Mouse (Mus musculus) midbrain, embryonic 13.5 days (tissue): Measurements from ENCODE around the gene Fbxo4. TPM values are rescaled to one million over a fixed set of nuclear protein-coding genes. Genes with fewer than 3 reads are reported as not detected.

Experiments used
- ATAC-seq: fragments of 200-750 bp; cut with Nextera tagmentation; 2 replicates; pipeline ENCODE4 v1.8.0; 2017; ENCODE audit warnings: mild to moderate bottlenecking, moderate TSS enrichment, moderate library complexity
- H3K27ac ChIP-seq: fragments of 300-500 bp; sonication (generic); 2 replicates; pipeline ENCODE4 v1.5.1; 2015; ENCODE audit warnings: inconsistent platforms, mild to moderate bottlenecking, moderate library complexity
- H3K27me3 ChIP-seq: fragments of 300-500 bp; sonication (generic); 2 replicates; pipeline ENCODE4 v1.6.1; 2015; ENCODE audit warnings: mild to moderate bottlenecking, inconsistent platforms
- H3K36me3 ChIP-seq: fragments of 300-500 bp; sonication (generic); 2 replicates; pipeline ENCODE4 v1.6.1; 2015; ENCODE audit warnings: mild to moderate bottlenecking, inconsistent platforms
- H3K4me1 ChIP-seq: fragments of 300-500 bp; sonication (generic); replicated peaks from 2 replicates; pipeline ENCODE4 v1.6.1; 2015; ENCODE audit warnings: inconsistent platforms
- H3K4me2 ChIP-seq: fragments of 300-500 bp; sonication (generic); replicated peaks from 2 replicates; pipeline ENCODE4 v1.6.1; 2015; ENCODE audit warnings: moderate library complexity, mild to moderate bottlenecking, inconsistent platforms
- H3K4me3 ChIP-seq: fragments of 300-500 bp; sonication (generic); replicated peaks from 2 replicates; pipeline ENCODE4 v1.5.1; 2015; ENCODE audit warnings: mild to moderate bottlenecking, inconsistent platforms
- H3K9ac ChIP-seq: fragments of 300-500 bp; sonication (generic); replicated peaks from 2 replicates; pipeline ENCODE4 v1.6.1; 2015; ENCODE audit warnings: mild to moderate bottlenecking, inconsistent platforms
- H3K9me3 ChIP-seq: fragments of 300-500 bp; sonication (generic); 2 replicates; pipeline ENCODE4 v1.6.1; 2016; ENCODE audit warnings: mild to moderate bottlenecking, inconsistent platforms
- WGBS: fragments of 180-500 bp; shearing (Covaris S2); methylation state at CpG from one replicate; pipeline ENCODE4 v1.1.7; 2015; 5-methylcytosine and 5-hydroxymethylcytosine counted together
- polyA plus RNA-seq: library from polyadenylated mRNA; unstranded; fragments of >200 nt; fragmentation: Nextera tagmentation; extraction: Ambion mirVana; gene quantifications from 2 replicates; pipeline ENCODE4 v1.2.1, GENCODE M21; 2015

Fbxo4 gene
- polyA plus RNA-seq, result 6.3 and 7.3 TPM in 2 replicates

DNA sequence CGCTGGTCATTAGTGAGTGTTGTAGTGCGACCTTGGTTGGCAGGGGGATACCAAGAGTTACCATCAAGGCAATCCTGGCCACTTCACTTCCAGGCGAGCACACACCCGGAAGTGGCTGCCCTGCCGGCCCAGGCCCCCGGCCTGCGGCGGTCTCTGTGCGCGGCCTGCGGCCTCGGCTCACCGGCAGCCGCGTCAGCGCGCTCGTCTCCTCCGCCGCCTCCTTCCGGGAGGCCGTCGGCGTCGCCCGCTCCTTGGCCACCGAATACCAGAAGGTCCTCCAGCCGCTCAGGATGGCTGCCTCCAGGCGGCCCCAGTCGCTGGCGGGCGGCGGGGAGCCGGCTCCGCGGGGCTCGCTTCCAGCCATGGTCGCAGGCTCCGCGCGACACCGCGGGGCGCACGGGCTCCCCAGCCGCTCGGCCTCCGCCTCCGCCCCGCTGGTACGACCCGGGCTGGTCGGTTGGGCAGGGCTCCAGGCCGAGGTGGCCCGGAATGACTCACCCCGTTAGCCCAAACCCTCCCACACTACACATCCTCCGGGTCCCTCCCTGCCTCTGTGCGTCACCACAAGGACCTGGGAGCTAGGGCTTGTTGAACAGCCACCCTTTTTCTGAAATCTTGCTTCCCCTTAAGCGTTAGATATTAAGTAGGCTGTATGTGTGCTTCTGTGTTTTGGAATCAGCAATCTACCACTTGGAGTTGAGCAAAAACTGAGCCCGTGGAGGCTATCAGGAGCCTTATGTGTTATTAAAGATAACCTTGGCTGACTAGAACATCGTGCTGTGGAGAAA, at the start of gene Fbxo4:
Gene Fbxo4, minus strand, starts transcription at position 513 of the 788 bp plus-strand sequence.
- H3K4me2 ChIP-seq, result peak within 1 kb of the TSS; percentile 67
- ATAC-seq, result peak; percentile 97
- H3K27me3 ChIP-seq, result no peaks in the 10 kb centered on the region

GRCm38 (mm10) chr15:4028960-4029359, 49.6 kb upstream of the Fbxo4 start:
- peaks cover 16% of the 10 kb centered on the region for H3K4me1 ChIP-seq
- no peaks in the 10 kb centered on the region for H3K27me3 ChIP-seq
- H3K4me3 ChIP-seq, result no peak overlapping the region
- no peak overlapping the region for H3K9ac ChIP-seq
- no peak overlapping the region for H3K4me2 ChIP-seq
- no peaks in the 10 kb centered on the region for H3K36me3 ChIP-seq
- H3K9me3 ChIP-seq, result no peaks in the 10 kb centered on the region
- no peak overlapping the region for H3K27ac ChIP-seq
- no peak for ATAC-seq

More for the DNA sequence above, at the start of gene Fbxo4:
- 2% methylated on average over 61 of the region's 61 CpGs for WGBS
- Histone ChIP-seq H3K4me3 (peak within 1 kb of the TSS; percentile 68), H3K9me3 (no peaks in the 10 kb centered on the region), H3K36me3 (peaks cover 12% of the 10 kb centered on the region; the same call in 1 of the 2 replicates), H3K9ac (peak within 1 kb of the TSS; percentile 90), H3K27ac (peak within 1 kb of the TSS; percentile 95), H3K4me1 (peaks cover 7% of the 10 kb centered on the region; the same call in 1 of the 2 replicates)

DNA sequence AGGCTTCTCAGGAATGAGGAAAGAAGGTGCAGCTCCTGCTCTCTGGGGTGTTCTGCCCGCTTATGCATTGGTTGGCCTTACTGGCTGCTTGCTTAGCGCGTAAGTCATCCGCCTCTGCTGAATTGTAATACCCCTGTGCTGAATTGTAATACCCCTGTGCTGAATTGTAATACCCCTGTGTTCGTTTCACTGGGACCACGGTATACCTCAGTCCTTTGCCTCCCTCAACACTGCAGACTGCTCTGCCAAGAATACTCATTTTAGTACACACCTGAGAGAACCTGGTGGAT, 49.0 kb upstream of the Fbxo4 start:
- ATAC-seq, result no peak
- Histone ChIP-seq H3K27ac (no peak overlapping the region), H3K9ac (no peak overlapping the region), H3K4me1 (peaks cover 16% of the 10 kb centered on the region), H3K9me3 (no peaks in the 10 kb centered on the region), H3K4me3 (no peak overlapping the region), H3K4me2 (peak overlapping the region; percentile 67; the same call in 1 of the 2 replicates), H3K27me3 (no peaks in the 10 kb centered on the region), H3K36me3 (no peaks in the 10 kb centered on the region)
- 77% methylated on average over 6 of the region's 6 CpGs for whole genome bisulfite sequencing

- 11% methylated on average over 6 of the region's 6 CpGs for WGBS
- Histone ChIP-seq H3K4me1 (peaks cover 16% of the 10 kb centered on the region), H3K27ac (peak overlapping the region; percentile 96; the same call in 1 of the 2 replicates), H3K27me3 (no peaks in the 10 kb centered on the region), H3K36me3 (no peaks in the 10 kb centered on the region), H3K4me3 (peak overlapping the region; percentile 83), H3K4me2 (peak overlapping the region; percentile 67), H3K9ac (peak overlapping the region; percentile 89), H3K9me3 (no peaks in the 10 kb centered on the region)
- ATAC-seq, result no peak
Observed at GRCm38 (mm10) chr15:4027671-4028410, 48.5 kb upstream of the Fbxo4 start.

GRCm38 (mm10) chr15:4026831-4027584, 47.6 kb upstream of the Fbxo4 start:
- ATAC-seq, result peak; percentile 84
- Histone ChIP-seq H3K36me3 (no peaks in the 10 kb centered on the region), H3K4me1 (peaks cover 16% of the 10 kb centered on the region), H3K27ac (peak overlapping the region; percentile 96), H3K27me3 (no peaks in the 10 kb centered on the region), H3K4me3 (peak overlapping the region; percentile 83), H3K4me2 (peak overlapping the region; percentile 67), H3K9ac (peak overlapping the region; percentile 89), H3K9me3 (no peaks in the 10 kb centered on the region)
- WGBS, result under 1% methylated on average over 65 of the region's 65 CpGs

DNA sequence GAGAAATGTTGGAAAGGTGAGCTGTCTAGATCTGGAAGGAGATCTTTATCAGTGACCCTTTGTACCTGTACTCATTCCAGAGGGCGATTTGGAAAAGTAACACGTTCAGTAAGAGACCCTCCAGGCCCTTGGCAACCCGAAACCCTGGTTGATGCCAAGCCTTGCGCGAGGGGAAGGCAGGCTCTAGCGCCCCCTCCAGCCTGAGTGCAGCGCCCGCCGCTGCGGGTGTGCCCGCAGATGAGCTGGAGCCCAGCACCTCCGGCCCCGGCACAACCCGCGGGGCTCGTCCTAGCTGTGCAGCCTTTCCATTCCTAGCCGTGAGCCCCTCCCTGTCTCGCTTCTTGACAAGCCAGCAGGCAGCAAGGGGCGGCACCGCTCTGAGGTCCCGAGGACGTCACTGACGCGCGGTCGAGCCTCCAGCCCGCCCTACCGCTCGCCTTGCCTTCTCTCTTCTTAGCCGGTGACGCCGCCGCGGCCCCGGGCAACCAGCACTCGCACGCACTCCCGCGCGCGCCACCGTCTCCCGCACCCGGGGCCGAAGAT, 46.9 kb upstream of the Fbxo4 start, which contains the start of gene Oxct1:
Gene Oxct1, plus strand, starts transcription at position 153 of the 543 bp plus-strand sequence.
- Histone ChIP-seq H3K4me1 (peaks cover 16% of the 10 kb centered on the region), H3K4me2 (peak within 1 kb of the TSS; percentile 67), H3K36me3 (no peaks in the 10 kb centered on the region), H3K4me3 (peak within 1 kb of the TSS; percentile 83), H3K27ac (peak within 1 kb of the TSS; percentile 96), H3K9me3 (no peaks in the 10 kb centered on the region), H3K9ac (peak within 1 kb of the TSS; percentile 89), H3K27me3 (no peaks in the 10 kb centered on the region)
- ATAC-seq, result peak; percentile 97
- under 1% methylated on average over 45 of the region's 45 CpGs for WGBS

DNA sequence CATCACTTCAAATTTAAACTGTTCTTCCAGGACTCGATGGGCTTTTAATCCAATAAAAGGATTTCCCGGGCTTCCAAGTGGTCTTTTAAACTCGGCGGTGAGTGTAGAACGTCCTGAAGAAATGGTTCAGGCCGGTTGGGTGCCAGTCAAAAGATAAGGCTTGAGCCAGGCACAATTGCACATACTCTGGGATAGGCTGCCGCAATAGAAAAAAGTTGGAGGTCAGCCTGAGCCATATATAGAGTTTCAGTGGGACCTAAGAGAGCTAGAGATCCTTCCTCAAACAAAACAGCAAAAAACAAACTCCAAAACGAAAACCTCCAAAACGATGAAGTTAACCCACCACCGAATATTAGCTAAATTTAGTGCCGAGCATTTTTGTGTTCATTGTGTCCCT, 46.1 kb upstream of the Fbxo4 start:
- Histone ChIP-seq H3K27me3 (no peaks in the 10 kb centered on the region), H3K27ac (no peak overlapping the region), H3K4me2 (peak overlapping the region; percentile 67), H3K9me3 (no peaks in the 10 kb centered on the region), H3K4me3 (peak overlapping the region; percentile 83), H3K36me3 (no peaks in the 10 kb centered on the region), H3K9ac (no peak overlapping the region), H3K4me1 (peaks cover 16% of the 10 kb centered on the region)
- WGBS, result 41% methylated on average over 11 of the region's 11 CpGs
- no peak for ATAC-seq

DNA sequence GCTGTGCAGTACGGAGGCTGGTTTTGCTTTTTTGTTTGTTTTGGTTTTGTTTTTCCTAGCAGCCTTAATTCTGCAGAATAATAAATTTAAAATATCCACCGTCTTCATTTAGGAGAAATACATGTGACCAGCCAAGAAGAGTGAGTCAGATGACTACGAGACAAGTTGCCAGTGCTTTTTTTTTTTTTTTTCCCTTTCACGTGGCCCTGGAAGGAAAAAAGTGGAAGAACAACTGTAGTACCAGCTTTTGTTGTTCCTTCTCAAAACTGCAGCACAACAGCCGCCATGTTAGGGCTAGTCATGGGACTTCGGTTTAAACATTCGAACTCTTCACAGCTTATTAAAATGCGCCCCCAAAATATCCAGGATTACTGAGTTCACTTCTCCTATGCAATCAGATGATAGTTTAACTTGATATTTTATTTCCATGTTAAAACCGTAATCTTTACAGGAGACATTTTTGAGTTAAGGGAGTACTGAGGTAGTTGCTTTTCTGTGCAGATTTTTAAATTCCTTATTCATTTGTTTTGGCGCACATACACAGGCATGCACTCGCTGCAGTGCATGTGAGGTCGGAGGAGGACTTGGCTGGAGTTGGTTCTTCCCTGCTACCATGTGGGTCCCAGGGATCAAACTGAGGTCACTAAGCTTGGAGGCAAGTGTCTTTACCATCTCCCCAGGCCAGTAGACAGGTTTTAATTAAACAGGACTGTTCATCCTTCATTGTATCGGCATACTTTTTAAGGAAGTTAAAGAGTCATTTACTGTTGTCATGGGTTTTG, 45.5 kb upstream of the Fbxo4 start:
- Histone ChIP-seq H3K9ac (no peak overlapping the region), H3K27ac (no peak overlapping the region), H3K9me3 (no peaks in the 10 kb centered on the region), H3K4me2 (no peak overlapping the region), H3K4me1 (peaks cover 16% of the 10 kb centered on the region), H3K27me3 (no peaks in the 10 kb centered on the region), H3K4me3 (no peak overlapping the region), H3K36me3 (no peaks in the 10 kb centered on the region)
- no peak for ATAC-seq
- WGBS, result 85% methylated on average over 13 of the region's 13 CpGs

DNA sequence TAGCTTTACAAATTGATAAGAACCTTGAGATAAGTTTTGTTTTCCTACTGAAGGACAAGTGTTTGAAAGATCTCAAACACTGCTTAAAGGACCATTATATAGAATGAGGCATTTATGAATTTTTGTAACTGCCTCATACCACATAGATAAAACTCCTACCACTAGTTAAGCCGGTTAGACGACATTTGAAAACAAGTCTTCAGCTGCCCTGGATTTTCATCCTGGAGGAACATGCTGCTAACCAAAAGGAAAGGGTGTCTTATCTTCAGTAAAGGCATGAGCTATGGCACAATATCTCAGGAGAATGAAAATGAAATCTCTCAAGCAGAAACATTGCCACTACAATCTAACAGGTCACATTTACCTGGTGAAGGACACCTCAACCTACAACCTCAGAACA, 44.4 kb upstream of the Fbxo4 start:
- WGBS, result 91% methylated on average over 2 of the region's 2 CpGs
- Histone ChIP-seq H3K4me3 (no peak overlapping the region), H3K36me3 (no peaks in the 10 kb centered on the region), H3K9ac (no peak overlapping the region), H3K4me1 (peaks cover 16% of the 10 kb centered on the region), H3K9me3 (no peaks in the 10 kb centered on the region), H3K27me3 (no peaks in the 10 kb centered on the region), H3K27ac (no peak overlapping the region), H3K4me2 (no peak overlapping the region)
- ATAC-seq, result no peak

DNA sequence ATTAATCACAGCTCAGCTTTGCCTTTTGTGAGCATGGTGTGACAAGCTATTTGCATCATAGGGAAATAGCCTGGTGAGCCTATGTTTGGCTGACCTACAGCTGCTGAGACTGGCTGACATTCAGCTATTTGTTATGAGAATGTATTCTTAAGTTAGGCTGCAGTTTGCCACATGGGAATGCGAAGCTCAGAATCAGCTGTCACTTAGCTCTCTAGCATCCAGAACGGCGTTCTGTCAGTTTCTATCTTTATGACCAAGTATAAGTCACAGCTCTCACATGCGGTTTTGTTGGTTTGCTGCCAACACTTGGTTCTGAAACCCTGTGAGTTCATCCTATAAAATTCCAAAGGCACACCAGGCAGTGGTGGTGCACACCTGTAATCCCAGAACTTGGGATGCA, 41.3 kb upstream of the Fbxo4 start:
- ATAC-seq, result no peak
- 86% methylated on average over 4 of the region's 4 CpGs for whole genome bisulfite sequencing
- Histone ChIP-seq H3K27ac (no peak overlapping the region), H3K9me3 (no peaks in the 10 kb centered on the region), H3K4me3 (no peak overlapping the region), H3K27me3 (no peaks in the 10 kb centered on the region), H3K4me2 (no peak overlapping the region), H3K36me3 (no peaks in the 10 kb centered on the region), H3K9ac (no peak overlapping the region), H3K4me1 (0 out of 2 replicates have a peak, but pooled peaks cover 3% of the 10 kb centered on the region)

DNA sequence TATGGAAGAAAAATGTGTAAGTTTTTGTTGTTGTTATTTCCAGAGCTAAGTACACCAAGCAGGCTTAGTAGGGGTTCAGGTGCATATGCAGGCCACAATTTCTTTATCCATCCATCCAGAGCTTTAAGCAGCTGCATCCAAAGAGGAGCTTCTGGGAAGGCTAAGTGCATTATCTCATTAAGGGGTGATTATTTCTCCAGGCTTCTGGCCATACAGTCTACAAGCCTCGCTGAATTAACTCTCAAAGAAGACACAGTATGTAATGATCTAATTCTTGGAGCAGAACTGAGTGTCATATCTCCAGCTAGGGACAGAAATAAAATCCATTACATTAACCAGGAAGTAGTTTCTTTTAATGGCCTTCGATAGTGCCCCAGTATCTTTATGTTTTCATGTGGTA, 34.5 kb upstream of the Fbxo4 start:
- Histone ChIP-seq H3K27ac (no peak overlapping the region), H3K4me1 (no peaks in the 10 kb centered on the region), H3K4me3 (no peak overlapping the region), H3K4me2 (no peak overlapping the region), H3K27me3 (no peaks in the 10 kb centered on the region), H3K9me3 (no peaks in the 10 kb centered on the region), H3K9ac (no peak overlapping the region), H3K36me3 (no peaks in the 10 kb centered on the region)
- WGBS, result 71% methylated on average over 2 of the region's 2 CpGs
- ATAC-seq, result no peak
